22 mouse cellular contexts compared by ENCODE assay signal in genomic region chr7:49373173-49373572, GRCm38 (mm10).
A peak's percentile ranks its signal among the peaks of the same experiment; 100 is the strongest.
DNase-seq lines count a peak whose midpoint lies in the region; ATAC-seq and TF ChIP-seq lines count a peak whose summit lies in the region.
"Had no signal": no experiment of that assay in that cellular context is flagged by ENCODE, and none has a peak within 500 bp of the region (broad histone marks: within the 10 kb centered on the region; RNA-seq: fewer than 3 reads in every experiment).

No protein-coding gene starts in this region.

- H3K4me2 ChIP-seq in hindbrain, postnatal 0 days (ENCODE audit: low read depth, low read length) = no peak overlapping the region
- no peak overlapping the region for H3K4me2 ChIP-seq in hindbrain, embryonic 13.5 days
- H3K4me2 ChIP-seq in midbrain, postnatal 0 days (ENCODE audit: low read depth, low read length, poor library complexity, severe bottlenecking) = no peak overlapping the region
- H3K4me2 ChIP-seq in midbrain, embryonic 16.5 days (ENCODE audit: low read length) = no peak overlapping the region
- H3K4me2 ChIP-seq in stomach, postnatal 0 days (replicated peaks; ENCODE audit: low read depth) = no peak overlapping the region
- H3K4me2 ChIP-seq: forebrain, embryonic 15.5 days; heart, embryonic 15.5 days; hindbrain, embryonic 12.5 days; intestine, embryonic 15.5 days; liver, embryonic 12.5 days had no signal

- DNase-seq in hindbrain, postnatal 0 days (ENCODE audit: low spot score) = no peak
- no peak for DNase-seq in midbrain, postnatal 0 days (ENCODE audit: low spot score)
- DNase-seq in brain, adult 2 months (ENCODE audit: low read depth, low spot score) = peak; percentile 52
- DNase-seq in stomach, postnatal 0 days (ENCODE audit: low spot score) = no peak
- DNase-seq in left cerebral cortex, adult 11 months (ENCODE audit: low spot score) = no peak
- DNase-seq: cerebellum, postnatal 10 days; embryo, embryonic 11 days; gastrocnemius, postnatal 10 days; heart, adult 2 months; kidney, postnatal 36 days; lung, postnatal 14 days; thymus, adult 2 months had no signal

- TF ChIP-seq EP300 in stomach, postnatal 0 days (optimal IDR thresholded peaks at IDR 0.05) = no peak

- H3K4me3 ChIP-seq in hindbrain, postnatal 0 days (ENCODE audit: low read length) = no peak overlapping the region
- no peak overlapping the region for H3K4me3 ChIP-seq in hindbrain, embryonic 13.5 days
- no peak overlapping the region for H3K4me3 ChIP-seq in midbrain, postnatal 0 days (ENCODE audit: low read depth, low read length)
- H3K4me3 ChIP-seq in midbrain, embryonic 16.5 days (ENCODE audit: low read depth, low read length) = no peak overlapping the region
- H3K4me3 ChIP-seq in stomach, postnatal 0 days (ENCODE audit: low read depth, low read length) = no peak overlapping the region
- H3K4me3 ChIP-seq: erythroblast, embryonic 14.5 days; forebrain, embryonic 15.5 days; heart, adult 2 months; heart, embryonic 15.5 days; hindbrain, embryonic 12.5 days; intestine, embryonic 15.5 days; liver, embryonic 12.5 days; megakaryocyte, embryonic 14.5 days had no signal

- H3K9me3 ChIP-seq in hindbrain, postnatal 0 days (ENCODE audit: low read length) = no peaks in the 10 kb centered on the region
- H3K9me3 ChIP-seq in hindbrain, embryonic 13.5 days = no peaks in the 10 kb centered on the region
- no peaks in the 10 kb centered on the region for H3K9me3 ChIP-seq in midbrain, postnatal 0 days (ENCODE audit: low read length)
- no peaks in the 10 kb centered on the region for H3K9me3 ChIP-seq in midbrain, embryonic 16.5 days (replicated peaks; ENCODE audit: control insufficient read depth, low read length, poor library complexity, severe bottlenecking)
- no peaks in the 10 kb centered on the region for H3K9me3 ChIP-seq in stomach, postnatal 0 days (ENCODE audit: control insufficient read depth, low read length)
- H3K9me3 ChIP-seq: forebrain, embryonic 15.5 days; heart, embryonic 15.5 days; hindbrain, embryonic 12.5 days; intestine, embryonic 15.5 days; liver, embryonic 12.5 days had no signal

- H3K4me1 ChIP-seq in hindbrain, postnatal 0 days (ENCODE audit: insufficient read depth, low read length) = peaks cover 18% of the 10 kb centered on the region
- peaks cover 59% of the 10 kb centered on the region for H3K4me1 ChIP-seq in hindbrain, embryonic 13.5 days (replicated peaks)
- peaks cover 11% of the 10 kb centered on the region for H3K4me1 ChIP-seq in midbrain, postnatal 0 days (ENCODE audit: insufficient read depth, low read length)
- peaks cover 11% of the 10 kb centered on the region for H3K4me1 ChIP-seq in midbrain, embryonic 16.5 days (ENCODE audit: control insufficient read depth, insufficient read depth, low read length)
- H3K4me1 ChIP-seq in stomach, postnatal 0 days (replicated peaks; ENCODE audit: control insufficient read depth, insufficient read depth) = peaks cover 2% of the 10 kb centered on the region; the same call in 1 of the 2 replicates
- H3K4me1 ChIP-seq: intestine, embryonic 15.5 days; liver, embryonic 12.5 days; megakaryocyte, embryonic 14.5 days had no signal

- H3K27me3 ChIP-seq in hindbrain, postnatal 0 days (ENCODE audit: insufficient read depth, low read length) = no peaks in the 10 kb centered on the region
- no peaks in the 10 kb centered on the region for H3K27me3 ChIP-seq in hindbrain, embryonic 13.5 days
- H3K27me3 ChIP-seq in midbrain, postnatal 0 days (ENCODE audit: insufficient read depth, low read length) = no peaks in the 10 kb centered on the region
- H3K27me3 ChIP-seq in midbrain, embryonic 16.5 days (ENCODE audit: control insufficient read depth, insufficient read depth, low read depth, low read length) = no peaks in the 10 kb centered on the region
- no peaks in the 10 kb centered on the region for H3K27me3 ChIP-seq in stomach, postnatal 0 days (ENCODE audit: control insufficient read depth, insufficient read depth, low read length)
- H3K27me3 ChIP-seq: forebrain, embryonic 15.5 days; heart, embryonic 15.5 days; hindbrain, embryonic 12.5 days; intestine, embryonic 15.5 days; liver, embryonic 12.5 days; megakaryocyte, embryonic 14.5 days had no signal

- 84% methylated on average over 1 of the region's 1 CpGs for WGBS in hindbrain, postnatal 0 days
- 76% methylated on average over 1 of the region's 1 CpGs for WGBS in hindbrain, embryonic 13.5 days
- 66% methylated on average over 1 of the region's 1 CpGs for WGBS in midbrain, postnatal 0 days
- 84% methylated on average over 1 of the region's 1 CpGs for WGBS in midbrain, embryonic 16.5 days
- WGBS in stomach, postnatal 0 days = 71% methylated on average over 1 of the region's 1 CpGs

- peaks cover 5% of the 10 kb centered on the region; the same call in 1 of the 2 replicates for H3K36me3 ChIP-seq in hindbrain, postnatal 0 days (ENCODE audit: insufficient read depth, low read length)
- H3K36me3 ChIP-seq in hindbrain, embryonic 13.5 days = no peaks in the 10 kb centered on the region
- H3K36me3 ChIP-seq in midbrain, postnatal 0 days (ENCODE audit: insufficient read depth, low read length) = no peaks in the 10 kb centered on the region
- no peaks in the 10 kb centered on the region for H3K36me3 ChIP-seq in midbrain, embryonic 16.5 days (ENCODE audit: control insufficient read depth, insufficient read depth, low read length)
- no peaks in the 10 kb centered on the region for H3K36me3 ChIP-seq in stomach, postnatal 0 days (ENCODE audit: control insufficient read depth, insufficient read depth, low read length)
- H3K36me3 ChIP-seq: forebrain, embryonic 15.5 days; G1E; hindbrain, embryonic 12.5 days; intestine, embryonic 15.5 days; liver, embryonic 12.5 days had no signal

- TF ChIP-seq CTCF in hindbrain, postnatal 0 days (IDR thresholded peaks at IDR 0.05; ENCODE audit: low read depth) = peak; percentile 33; the same call in 1 of the 2 replicates
- TF ChIP-seq CTCF in midbrain, postnatal 0 days (IDR thresholded peaks at IDR 0.05) = peak; percentile 37
- TF ChIP-seq CTCF in stomach, postnatal 0 days (IDR thresholded peaks at IDR 0.05; ENCODE audit: low read depth) = peak; percentile 50

- H3K9ac ChIP-seq in hindbrain, postnatal 0 days (replicated peaks; ENCODE audit: low read length) = no peak overlapping the region
- no peak overlapping the region for H3K9ac ChIP-seq in hindbrain, embryonic 13.5 days
- no peak overlapping the region for H3K9ac ChIP-seq in midbrain, postnatal 0 days (replicated peaks; ENCODE audit: low read length, poor library complexity, severe bottlenecking)
- H3K9ac ChIP-seq in midbrain, embryonic 16.5 days (ENCODE audit: low read depth, low read length) = no peak overlapping the region
- no peak overlapping the region for H3K9ac ChIP-seq in stomach, postnatal 0 days (ENCODE audit: low read length)
- H3K9ac ChIP-seq: forebrain, embryonic 15.5 days; heart, embryonic 15.5 days; hindbrain, embryonic 12.5 days; intestine, embryonic 15.5 days; liver, embryonic 12.5 days had no signal

- no peak for ATAC-seq in hindbrain, postnatal 0 days
- ATAC-seq in hindbrain, embryonic 13.5 days (ENCODE audit: low FRiP score) = no peak
- no peak for ATAC-seq in midbrain, postnatal 0 days (ENCODE audit: low FRiP score)
- no peak for ATAC-seq in midbrain, embryonic 16.5 days
- no peak for ATAC-seq in stomach, postnatal 0 days (ENCODE audit: low FRiP score, low TSS enrichment)
- ATAC-seq: forebrain, embryonic 15.5 days; intestine, embryonic 15.5 days; liver, embryonic 12.5 days had no signal

- H3K27ac ChIP-seq in hindbrain, postnatal 0 days = no peak overlapping the region
- H3K27ac ChIP-seq in hindbrain, embryonic 13.5 days = no peak overlapping the region
- no peak overlapping the region for H3K27ac ChIP-seq in midbrain, postnatal 0 days (ENCODE audit: low read depth, low read length)
- no peak overlapping the region for H3K27ac ChIP-seq in midbrain, embryonic 16.5 days (ENCODE audit: low read length)
- H3K27ac ChIP-seq in stomach, postnatal 0 days (replicated peaks) = no peak overlapping the region
- H3K27ac ChIP-seq: forebrain, embryonic 15.5 days; heart, adult 2 months; heart, embryonic 15.5 days; hindbrain, embryonic 12.5 days; intestine, embryonic 15.5 days; liver, embryonic 12.5 days had no signal
